Mouse (Mus musculus) gonadal fat pad, adult 2 months (tissue): ENCODE measurements around the gene Ttll5. TPM values are rescaled to one million over a fixed set of nuclear protein-coding genes. Genes with fewer than 3 reads are reported as not detected.

ENCODE experiments used
- DNase-seq: peaks from one replicate; pipeline ENCODE4 v3.0.0-alpha.2; 2012; ENCODE audit warnings: low read depth
- polyA plus RNA-seq: library from polyadenylated mRNA; depleted of rRNA; stranded (reverse); fragments of >200 nt; gene quantifications from 2 replicates; pipeline ENCODE4 v1.2.3, GENCODE M21; 2012

Gene Ttll5
- polyA plus RNA-seq, 1 experiment = 10.1 TPM

- no peak for DNase-seq
These were observed 143.9 kb downstream of the Ttll5 start for GRCm38 (mm10) chr12:85968409-85968808.

- DNase-seq = no peak
These were observed 145.1 kb downstream of the Ttll5 start for GRCm38 (mm10) chr12:85969571-85969970.

- no peak for DNase-seq
These were observed 145.7 kb downstream of the Ttll5 start for GRCm38 (mm10) chr12:85970191-85970590.

GRCm38 (mm10) chr12:85970803-85971202 is 146.3 kb downstream of the Ttll5 start:
- DNase-seq = no peak

GRCm38 (mm10) chr12:85971655-85972054 is 147.2 kb downstream of the Ttll5 start:
- DNase-seq = no peak

DNA sequence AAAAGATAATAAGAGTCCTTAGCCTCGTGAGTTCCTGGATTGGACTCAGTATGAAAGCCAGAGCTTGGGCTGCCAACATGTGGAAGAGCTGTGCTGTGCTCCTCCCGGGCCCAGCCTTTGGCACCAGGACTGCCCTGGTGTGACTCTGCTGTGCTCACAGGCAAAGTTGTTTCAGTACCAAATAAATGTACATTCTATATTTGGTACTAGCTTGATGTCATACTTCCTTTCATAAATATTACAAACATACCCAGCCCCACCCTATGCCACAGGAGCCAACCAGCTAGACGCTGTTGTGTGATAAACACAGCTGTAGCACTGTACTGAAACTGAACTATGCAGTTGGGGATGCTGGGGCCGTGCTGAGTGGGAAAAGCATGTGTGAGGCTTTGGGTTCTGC is 149.1 kb downstream of the Ttll5 start:
- DNase-seq = no peak

GRCm38 (mm10) chr12:85974030-85974429 is 149.6 kb downstream of the Ttll5 start:
- DNase-seq = no peak

DNA sequence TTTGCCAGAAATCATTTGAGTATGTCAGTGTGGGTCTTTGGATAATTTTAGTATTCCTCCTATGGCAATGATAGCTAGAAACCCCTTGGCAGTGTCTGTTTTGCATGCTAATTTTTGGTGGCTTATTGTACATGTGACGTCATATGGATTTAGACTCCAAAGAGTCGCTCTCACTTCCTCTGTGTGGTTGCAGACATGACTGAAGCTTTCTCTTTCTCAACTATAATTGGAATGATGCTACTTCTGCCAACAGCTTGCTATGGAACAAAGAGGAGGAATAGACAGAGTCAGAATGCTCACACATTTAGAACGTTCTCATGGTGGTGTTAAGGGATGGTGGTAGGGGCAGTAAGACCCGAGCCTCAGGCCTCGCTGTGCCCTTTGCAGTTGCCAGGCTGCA is 155.5 kb downstream of the Ttll5 start:
- DNase-seq = no peak

- DNase-seq = no peak
These were observed 161.1 kb downstream of the Ttll5 start for GRCm38 (mm10) chr12:85985524-85985923.

DNA sequence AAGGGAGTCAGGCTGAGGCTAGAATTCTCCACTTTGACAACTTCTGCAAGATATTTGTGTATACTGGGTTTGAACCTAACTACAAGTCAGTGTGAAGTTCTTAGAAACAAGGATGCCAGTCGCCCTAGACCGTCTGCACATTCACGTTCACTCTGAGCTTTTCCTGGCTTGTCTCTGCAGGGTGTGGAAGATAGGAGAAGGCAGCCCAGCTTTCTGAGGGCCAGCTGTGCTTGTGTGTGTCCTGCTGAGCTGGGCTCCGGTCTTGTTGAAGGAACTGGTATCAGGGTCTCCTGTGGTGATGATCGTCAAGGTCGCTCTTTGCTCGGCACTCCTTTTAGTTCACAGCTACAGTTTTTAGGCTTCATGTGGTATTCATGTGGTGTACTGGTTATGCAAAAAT is 161.6 kb downstream of the Ttll5 start:
- no peak for DNase-seq

- no peak for DNase-seq
These were observed 162.3 kb downstream of the Ttll5 start for GRCm38 (mm10) chr12:85986540-85987443.

DNA sequence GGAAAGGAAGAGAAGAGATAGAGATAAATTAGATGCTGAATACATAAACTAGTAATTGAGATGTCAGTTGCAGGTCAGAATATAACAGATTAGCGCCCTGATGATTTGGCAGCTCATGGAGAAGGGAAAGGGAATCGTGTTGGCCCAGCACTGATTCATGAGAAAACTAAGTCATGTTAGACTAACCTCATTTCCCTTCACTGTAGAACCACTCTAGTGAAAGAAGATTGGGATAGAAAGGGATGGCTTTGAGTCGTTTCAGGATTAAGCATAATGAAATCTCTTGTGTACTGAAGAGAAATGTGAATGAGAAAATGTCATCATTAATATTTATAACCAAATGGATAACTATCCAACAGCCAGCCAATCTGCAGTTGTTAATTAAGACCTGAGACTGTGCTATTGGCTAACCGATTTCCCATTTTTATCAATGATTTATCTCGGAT is 163.0 kb downstream of the Ttll5 start:
- no peak for DNase-seq

DNA sequence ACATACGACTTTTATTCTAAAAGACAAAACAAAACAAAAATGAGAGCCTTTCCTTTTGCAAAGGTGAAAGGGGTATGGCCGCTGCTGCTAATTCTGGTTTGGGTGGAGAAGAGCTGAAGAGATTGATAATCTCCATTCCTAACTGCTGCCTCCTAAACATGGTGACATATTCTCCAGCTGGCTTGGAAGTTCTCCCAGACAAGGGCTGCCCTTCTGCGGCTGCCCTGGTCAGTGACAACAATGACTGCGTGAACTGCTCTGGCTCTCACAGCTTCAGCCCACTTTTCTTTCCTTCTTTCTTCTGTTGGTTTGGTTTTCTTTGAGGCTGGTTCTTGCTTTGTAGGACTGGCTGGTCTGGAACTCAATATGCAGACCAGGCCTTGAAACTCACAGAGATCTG is 163.7 kb downstream of the Ttll5 start:
- no peak for DNase-seq

DNA sequence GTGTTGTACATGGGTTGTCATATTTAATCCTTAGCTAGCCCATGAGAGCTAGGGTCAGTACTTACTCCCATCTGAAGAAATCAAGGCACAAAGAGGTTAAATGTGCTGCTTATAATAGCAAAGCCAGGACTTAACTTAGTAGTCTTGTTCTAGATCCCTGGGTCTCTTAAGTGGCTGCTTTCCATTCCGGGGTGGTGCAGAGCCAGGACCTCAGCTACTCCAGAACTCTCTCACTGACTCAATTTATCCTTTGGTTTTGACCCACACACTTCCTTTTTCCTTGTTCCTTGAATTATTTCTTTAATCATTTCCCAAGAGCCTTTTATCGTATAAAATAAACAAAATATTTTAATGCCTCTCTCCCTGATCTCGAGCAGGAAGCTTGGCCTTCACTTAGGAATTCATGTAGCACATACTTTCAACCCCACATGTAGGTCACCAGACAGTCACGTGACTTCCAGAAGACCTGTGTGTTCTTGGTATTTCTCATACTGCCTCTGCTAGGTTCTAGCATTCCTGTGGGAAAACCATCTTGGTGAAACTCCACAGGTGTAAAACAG is 164.4 kb downstream of the Ttll5 start:
- no peak for DNase-seq

- no peak for DNase-seq
These were observed 167.8 kb downstream of the Ttll5 start for GRCm38 (mm10) chr12:85992013-85992837.

- DNase-seq = no peak
These were observed 168.4 kb downstream of the Ttll5 start for GRCm38 (mm10) chr12:85992838-85993234.

- DNase-seq = no peak
These were observed 169.4 kb downstream of the Ttll5 start for GRCm38 (mm10) chr12:85993790-85994360.

DNA sequence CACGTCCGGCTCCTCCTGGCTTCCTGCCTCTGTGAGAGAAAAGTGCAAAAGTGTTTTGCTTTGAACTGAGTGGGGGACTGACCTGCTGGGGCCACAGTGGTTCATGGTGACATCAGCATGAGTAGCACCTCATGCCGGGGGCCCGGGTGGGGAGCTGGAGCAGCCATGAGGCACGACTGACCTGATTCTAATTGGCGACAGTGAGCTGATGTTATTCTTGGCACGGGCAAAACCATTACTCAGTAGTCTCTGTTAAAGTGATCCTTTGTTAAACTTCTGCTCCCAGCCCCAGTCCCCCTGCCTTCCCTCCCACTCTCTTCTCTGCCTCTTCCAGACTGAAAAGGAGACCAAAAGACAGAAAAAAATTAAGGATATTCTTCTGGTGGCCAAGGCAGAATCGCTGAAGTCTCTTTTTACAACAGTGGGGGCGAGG is 176.2 kb downstream of the Ttll5 start:
- DNase-seq = no peak

GRCm38 (mm10) chr12:86001120-86001655 is 176.7 kb downstream of the Ttll5 start:
- no peak for DNase-seq

DNA sequence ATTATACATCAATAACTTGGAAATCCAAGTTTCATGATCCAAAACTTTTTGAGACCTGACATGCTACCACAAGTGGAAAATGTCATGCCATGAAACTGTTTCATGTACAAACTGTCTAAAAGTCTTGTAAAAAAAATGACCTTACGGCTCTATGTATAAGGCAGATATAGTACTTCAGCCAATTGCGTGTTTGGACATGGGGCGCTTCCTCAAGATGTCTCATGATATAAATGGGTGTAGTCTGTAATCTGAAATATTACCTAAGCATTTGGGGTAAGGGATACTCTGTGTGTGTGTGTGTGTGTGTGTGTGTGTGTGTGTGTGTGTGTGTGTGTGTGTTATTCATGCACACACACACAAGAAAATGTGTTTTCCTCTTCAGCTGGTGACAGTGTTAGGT is 180.2 kb downstream of the Ttll5 start:
- DNase-seq = no peak

DNA sequence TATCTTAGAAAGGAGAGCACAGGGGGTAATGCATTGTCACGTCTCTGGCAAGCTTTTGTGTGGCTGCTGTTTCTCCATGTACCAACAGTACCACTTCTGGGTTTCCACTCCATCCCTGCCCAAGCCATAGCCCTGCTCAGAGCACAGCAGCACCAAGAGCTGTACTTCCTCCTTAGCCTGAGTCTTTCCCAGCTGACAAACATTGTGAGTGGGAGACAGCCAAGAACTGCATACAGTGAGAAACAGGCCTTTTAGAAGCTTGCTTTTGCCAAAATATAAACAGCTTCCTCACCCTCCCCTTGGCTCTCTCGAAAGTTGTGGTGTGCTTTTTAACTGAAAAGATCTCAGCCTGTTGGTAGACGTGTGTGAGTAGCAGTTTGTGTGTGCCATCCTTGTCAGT is 182.9 kb downstream of the Ttll5 start:
- no peak for DNase-seq

DNA sequence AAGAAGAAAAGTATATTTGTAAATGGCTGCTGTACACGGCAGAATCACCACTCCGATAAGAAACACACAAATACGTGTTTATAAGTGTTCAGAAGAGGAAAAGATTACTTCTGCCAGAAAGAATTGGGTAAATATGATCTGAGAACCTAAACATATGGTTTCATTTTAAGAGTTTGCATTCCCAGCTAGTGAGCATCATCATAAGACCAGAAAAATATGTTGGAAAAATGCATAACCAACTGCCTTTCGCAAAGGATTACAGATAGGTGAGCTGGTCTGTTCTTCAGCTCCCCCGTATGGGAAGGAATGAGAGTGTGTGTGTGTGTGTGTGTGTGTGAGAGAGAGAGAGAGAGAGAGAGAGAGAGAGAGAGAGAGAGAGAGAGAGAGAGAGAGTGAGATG is 186.2 kb downstream of the Ttll5 start:
- no peak for DNase-seq
